In the genomic region with DNA sequence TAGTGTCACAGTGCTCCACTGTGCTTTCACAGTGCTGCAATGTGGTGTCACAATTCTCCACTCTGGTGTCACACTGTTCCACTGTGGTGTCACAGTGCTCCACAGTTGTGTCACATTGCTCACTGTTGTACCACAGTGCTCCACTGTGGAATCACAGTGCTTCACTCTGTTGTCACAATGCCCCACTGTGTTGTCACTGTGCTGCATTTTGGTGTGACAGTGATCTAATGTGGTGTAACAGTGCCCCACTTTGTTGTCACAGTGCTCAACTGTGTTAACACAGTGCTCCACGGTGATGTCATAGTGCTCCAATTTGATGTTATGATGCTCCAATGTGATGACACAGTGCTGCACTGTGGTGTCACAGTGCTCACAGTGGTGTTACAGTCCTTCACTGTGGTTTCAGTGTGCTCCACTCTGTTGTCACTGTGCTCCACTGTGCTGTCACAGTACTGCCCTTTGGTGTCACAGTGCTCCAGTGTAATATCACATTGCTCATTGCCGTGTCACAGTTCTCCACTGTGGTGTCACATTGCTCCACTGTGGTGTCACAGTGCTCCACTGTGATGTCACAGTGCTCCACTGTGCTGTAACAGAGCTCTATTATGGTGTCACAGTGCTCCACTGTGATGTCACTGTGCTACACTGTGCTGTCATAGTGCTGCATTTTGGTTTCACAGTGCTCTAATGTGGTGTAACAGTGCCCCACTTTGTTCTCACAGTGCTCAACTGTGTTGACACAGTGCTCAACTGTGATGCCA, we compare ENCODE assay signal across 8 mouse cellular contexts.
A peak's percentile ranks its signal among the peaks of the same experiment; 100 is the strongest.
DNase-seq lines count a peak whose midpoint lies in the region; ATAC-seq lines count a peak whose summit lies in the region.
"Had no signal": no experiment of that assay in that cellular context is flagged by ENCODE, and none has a peak within 500 bp of the region (broad histone marks: within the 10 kb centered on the region; RNA-seq: fewer than 3 reads in every experiment).

No protein-coding gene starts in this region.

- no peak for DNase-seq in kidney, adult 11 months
- no peak for DNase-seq in limb, embryonic 11.5 days (ENCODE audit: low spot score)
- no peak for DNase-seq in layer of hippocampus, adult 9-11 months
- no peak for DNase-seq in layer of hippocampus, postnatal 25 days (ENCODE audit: extremely low spot score in 1 of 2, low spot score in 1 of 2)
- DNase-seq: lung, postnatal 10 days had no signal

- H3K4me1 ChIP-seq in kidney, embryonic 16.5 days (ENCODE audit: insufficient read depth, low read length) = no peaks in the 10 kb centered on the region
- no peaks in the 10 kb centered on the region for H3K4me1 ChIP-seq in limb, embryonic 11.5 days (ENCODE audit: control insufficient read depth, insufficient read depth, low read length)

- H3K9me3 ChIP-seq in kidney, embryonic 16.5 days (ENCODE audit: low read length) = peaks cover 53% of the 10 kb centered on the region
- H3K9me3 ChIP-seq in limb, embryonic 11.5 days (ENCODE audit: control insufficient read depth, low read length) = peaks cover 71% of the 10 kb centered on the region

- no peak overlapping the region for H3K27ac ChIP-seq in kidney, embryonic 16.5 days (ENCODE audit: low read length)
- no peak overlapping the region for H3K27ac ChIP-seq in limb, embryonic 11.5 days (replicated peaks; ENCODE audit: low read depth, low read length)

- peak; percentile 64 for ATAC-seq in kidney, embryonic 16.5 days (ENCODE audit: low FRiP score, low TSS enrichment)
- 0 out of 2 replicates have a peak, but pooled peaks have one; percentile 43 for ATAC-seq in erythroid progenitor cell, adult 5-6 weeks (replicated peaks; ENCODE audit: low FRiP score, poor library complexity, severe bottlenecking)
- ATAC-seq in limb, embryonic 11.5 days (ENCODE audit: insufficient number of reproducible peaks, low FRiP score, low TSS enrichment, low read depth) = 0 out of 2 replicates have a peak, but pooled peaks have one; percentile 74
- ATAC-seq in monocyte, adult 5-6 weeks (replicated peaks; ENCODE audit: insufficient number of reproducible peaks, low FRiP score, low TSS enrichment, poor library complexity, severe bottlenecking) = peak; percentile 41; the same call in 1 of the 2 replicates

- H3K4me2 ChIP-seq in kidney, embryonic 16.5 days (replicated peaks; ENCODE audit: low read depth, low read length) = no peak overlapping the region
- no peak overlapping the region for H3K4me2 ChIP-seq in limb, embryonic 11.5 days (ENCODE audit: low read depth, severe bottlenecking)

- H3K9ac ChIP-seq in kidney, embryonic 16.5 days (replicated peaks; ENCODE audit: low read length) = no peak overlapping the region
- no peak overlapping the region for H3K9ac ChIP-seq in limb, embryonic 11.5 days (ENCODE audit: low read length)

- WGBS in kidney, embryonic 16.5 days = 89% methylated on average over 2 of the region's 2 CpGs
- WGBS in limb, embryonic 11.5 days = 90% methylated on average over 2 of the region's 2 CpGs

- no peaks in the 10 kb centered on the region for H3K36me3 ChIP-seq in kidney, embryonic 16.5 days (ENCODE audit: insufficient read depth, low read length)
- no peaks in the 10 kb centered on the region for H3K36me3 ChIP-seq in limb, embryonic 11.5 days (ENCODE audit: control insufficient read depth, insufficient read depth, low read length)

- H3K27me3 ChIP-seq in kidney, embryonic 16.5 days (ENCODE audit: insufficient read depth, low read length) = no peaks in the 10 kb centered on the region
- H3K27me3 ChIP-seq in limb, embryonic 11.5 days (ENCODE audit: control insufficient read depth, insufficient read depth, low read length) = no peaks in the 10 kb centered on the region

- no peak overlapping the region for H3K4me3 ChIP-seq in kidney, embryonic 16.5 days (ENCODE audit: low read length)
- H3K4me3 ChIP-seq in limb, embryonic 11.5 days (ENCODE audit: low read depth, low read length) = no peak overlapping the region
